Mouse (Mus musculus) liver, adult 2 months (tissue): Measurements from ENCODE around the gene Olfr1270. TPM values are rescaled to one million over a fixed set of nuclear protein-coding genes. Genes with fewer than 3 reads are reported as not detected.
"Not testable (repeated sequence)": the region's sequence is repeated elsewhere in the genome, so short reads cannot be mapped to it uniquely, and the experiment has no call there.

ENCODE experiments used
- DNase-seq: peaks from one replicate; pipeline ENCODE4 v3.0.0-alpha.2; 2011; ENCODE audit warnings: low read depth, low spot score; ENCODE audit errors: extremely low read depth
- H3K27ac ChIP-seq: fragments of 200-500 bp; replicated peaks from 2 replicates; pipeline ENCODE4 v1.5.1; 2012; ENCODE audit warnings: low read depth, mild to moderate bottlenecking, control low read depth, inconsistent platforms, low read length; ENCODE audit not compliant: insufficient read depth
- H3K27me3 ChIP-seq: fragments of 200-500 bp; 2 replicates; pipeline ENCODE4 v1.6.1; 2012; ENCODE audit warnings: mild to moderate bottlenecking, moderate library complexity, low read length, inconsistent platforms; ENCODE audit not compliant: control insufficient read depth, insufficient read depth
- H3K36me3 ChIP-seq: fragments of 200-500 bp; 2 replicates; pipeline ENCODE4 v1.6.1; 2012; ENCODE audit warnings: low read length, inconsistent platforms; ENCODE audit not compliant: control insufficient read depth, insufficient read depth
- H3K4me1 ChIP-seq: fragments of 200-500 bp; 2 replicates; pipeline ENCODE4 v1.6.1; 2011; ENCODE audit warnings: low read length; ENCODE audit not compliant: control insufficient read depth, insufficient read depth
- H3K4me3 ChIP-seq: fragments of 200-500 bp; 2 replicates; pipeline ENCODE4 v1.5.1; 2011; ENCODE audit warnings: low read depth, mild to moderate bottlenecking, control low read depth, low read length, moderate library complexity; ENCODE audit not compliant: insufficient read depth
- H3K79me2 ChIP-seq: fragments of 200-500 bp; 2 replicates; pipeline ENCODE4 v1.6.1; 2012; ENCODE audit warnings: inconsistent platforms, mild to moderate bottlenecking, low read length, moderate library complexity; ENCODE audit not compliant: control insufficient read depth, insufficient read depth
- H3K9ac ChIP-seq: fragments of 200-500 bp; 2 replicates; pipeline ENCODE4 v1.6.1; 2012; ENCODE audit warnings: low read depth, mild to moderate bottlenecking, control low read depth, inconsistent platforms, low read length
- CTCF ChIP-seq: fragments of 200-500 bp; IDR thresholded peaks from 2 replicates; pipeline ENCODE4 v1.5.1; 2011; ENCODE audit warnings: low read depth, low read length, control low read depth
- POLR2A ChIP-seq: fragments of 200-500 bp; IDR thresholded peaks from 2 replicates; pipeline ENCODE4 v1.6.1; 2011; ENCODE audit warnings: low read length, control low read depth; ENCODE audit not compliant: insufficient read depth; ENCODE audit errors: extremely low read depth
- WGBS: fragments of 180-500 bp; shearing (Covaris S2); methylation state at CpG from one replicate; pipeline ENCODE4 v1.1.7; 2018; 5-methylcytosine and 5-hydroxymethylcytosine counted together
- polyA plus RNA-seq: library from polyadenylated mRNA; depleted of rRNA; stranded (reverse); fragments of >200 nt; gene quantifications from 2 replicates; pipeline ENCODE4 v1.2.3, GENCODE M21; 2012; rRNA removed
- total RNA-seq: library from RNA; depleted of rRNA; stranded (reverse); fragments of >200 nt; gene quantifications from 2 replicates; pipeline ENCODE4 v1.2.3, GENCODE M21; 2014; rRNA removed

Gene Olfr1270
- total RNA-seq = not detected in 2 replicates
- polyA plus RNA-seq = not detected in 2 replicates

- no peak within 1 kb of the TSS for H3K9ac ChIP-seq
- H3K4me3 ChIP-seq = no peak within 1 kb of the TSS
- no peaks in the 10 kb centered on the region for H3K36me3 ChIP-seq
- DNase-seq = no peak
- H3K27me3 ChIP-seq = no peaks in the 10 kb centered on the region
- WGBS = 76% methylated on average over 3 of the region's 3 CpGs
- no peak within 1 kb of the TSS for H3K27ac ChIP-seq
- H3K79me2 ChIP-seq = no peaks in the 10 kb centered on the region
- H3K4me1 ChIP-seq = no peaks in the 10 kb centered on the region
- no peak for TF ChIP-seq CTCF
- no peak for TF ChIP-seq POLR2A
Observed at GRCm38 (mm10) chr2:90152991-90153390, at the start of gene Olfr1270. TSS of gene Olfr1270 (minus strand) at chr2:90153091.

- not testable (repeated sequence) for H3K79me2 ChIP-seq, DNase-seq, H3K36me3 ChIP-seq, H3K4me3 ChIP-seq, H3K9ac ChIP-seq, H3K27ac ChIP-seq, H3K27me3 ChIP-seq, H3K4me1 ChIP-seq
- WGBS = no CpG with 5 or more reads among the region's 4 CpGs
Observed at GRCm38 (mm10) chr2:90199606-90200005, 46.7 kb upstream of the Olfr1270 start.

- not testable (repeated sequence) for H3K27me3 ChIP-seq, H3K9ac ChIP-seq, H3K4me1 ChIP-seq, H3K36me3 ChIP-seq, H3K79me2 ChIP-seq, H3K4me3 ChIP-seq, DNase-seq, H3K27ac ChIP-seq
- WGBS = no CpG with 5 or more reads among the region's 6 CpGs
Observed at GRCm38 (mm10) chr2:90195285-90195684, 42.4 kb upstream of the Olfr1270 start.

- H3K79me2 ChIP-seq, H3K27ac ChIP-seq, H3K36me3 ChIP-seq, DNase-seq, H3K4me3 ChIP-seq, H3K9ac ChIP-seq, H3K4me1 ChIP-seq, H3K27me3 ChIP-seq: not testable (repeated sequence)
- no CpG with 5 or more reads among the region's 3 CpGs for WGBS
Observed at GRCm38 (mm10) chr2:90194750-90195149, 41.9 kb upstream of the Olfr1270 start.

GRCm38 (mm10) chr2:90187082-90187481 lies 34.2 kb upstream of the Olfr1270 start:
- not testable (repeated sequence) for H3K27ac ChIP-seq, H3K27me3 ChIP-seq, DNase-seq, H3K4me3 ChIP-seq, H3K79me2 ChIP-seq, H3K9ac ChIP-seq, H3K4me1 ChIP-seq, H3K36me3 ChIP-seq
- WGBS = no CpG with 5 or more reads among the region's 5 CpGs

GRCm38 (mm10) chr2:90186082-90186481 lies 33.2 kb upstream of the Olfr1270 start:
- H3K4me1 ChIP-seq, DNase-seq, H3K9ac ChIP-seq, H3K27me3 ChIP-seq, H3K4me3 ChIP-seq, H3K79me2 ChIP-seq, H3K27ac ChIP-seq, H3K36me3 ChIP-seq: not testable (repeated sequence)
- WGBS = no CpG with 5 or more reads among the region's 4 CpGs

- H3K4me1 ChIP-seq = no peaks in the 10 kb centered on the region
- H3K36me3 ChIP-seq = no peaks in the 10 kb centered on the region
- no peaks in the 10 kb centered on the region for H3K27me3 ChIP-seq
- no peak overlapping the region for H3K27ac ChIP-seq
- 89% methylated on average over 9 of the region's 9 CpGs for WGBS
- H3K79me2 ChIP-seq = no peaks in the 10 kb centered on the region
- no peak for DNase-seq
- H3K9ac ChIP-seq = no peak overlapping the region
- TF ChIP-seq CTCF (no peak), POLR2A (no peak)
- no peak overlapping the region for H3K4me3 ChIP-seq
Observed at GRCm38 (mm10) chr2:90153916-90154315, 1.0 kb upstream of the Olfr1270 start.
